Mouse (Mus musculus) embryonic facial prominence, embryonic 11.5 days (tissue): Measurements from ENCODE around the gene Eml1. TPM values are rescaled to one million over a fixed set of nuclear protein-coding genes. Genes with fewer than 3 reads are reported as not detected.

ENCODE experiments used
- ATAC-seq: fragments of 200-750 bp; cut with Nextera tagmentation; replicated peaks from 2 replicates; pipeline ENCODE4 v1.8.0; 2017; ENCODE audit warnings: low read depth; ENCODE audit not compliant: insufficient number of reproducible peaks, low FRiP score, low TSS enrichment
- DNase-seq: peaks from one replicate; pipeline ENCODE4 v3.0.0-alpha.2; 2015; ENCODE audit warnings: low spot score
- H3K27ac ChIP-seq: fragments of 300-500 bp; sonication (generic); replicated peaks from 2 replicates; pipeline ENCODE4 v1.5.1; 2014; ENCODE audit warnings: mild to moderate bottlenecking, low read depth, low read length, control low read depth
- H3K27me3 ChIP-seq: fragments of 300-500 bp; sonication (generic); 2 replicates; pipeline ENCODE4 v1.6.1; 2014; ENCODE audit warnings: mild to moderate bottlenecking, low read length, moderate library complexity, mixed read lengths; ENCODE audit not compliant: control insufficient read depth, insufficient read depth
- H3K36me3 ChIP-seq: fragments of 300-500 bp; sonication (generic); replicated peaks from 2 replicates; pipeline ENCODE4 v1.6.1; 2014; ENCODE audit warnings: low read depth, mild to moderate bottlenecking, low read length, moderate library complexity, mixed read lengths; ENCODE audit not compliant: control insufficient read depth, insufficient read depth
- H3K4me1 ChIP-seq: fragments of 300-500 bp; sonication (generic); 2 replicates; pipeline ENCODE4 v1.6.1; 2014; ENCODE audit warnings: low read length, mixed read lengths; ENCODE audit not compliant: control insufficient read depth, insufficient read depth
- H3K4me2 ChIP-seq: fragments of 300-500 bp; sonication (generic); 2 replicates; pipeline ENCODE4 v1.6.1; 2014; ENCODE audit warnings: low read depth, mild to moderate bottlenecking, control low read depth, low read length, moderate library complexity
- H3K4me3 ChIP-seq: fragments of 300-500 bp; sonication (generic); 2 replicates; pipeline ENCODE4 v1.5.1; 2014; ENCODE audit warnings: low read depth, low read length, control low read depth
- H3K9ac ChIP-seq: fragments of 300-500 bp; sonication (generic); replicated peaks from 2 replicates; pipeline ENCODE4 v1.6.1; 2014; ENCODE audit warnings: mild to moderate bottlenecking, control low read depth, low read length
- H3K9me3 ChIP-seq: fragments of 300-500 bp; sonication (generic); replicated peaks from 2 replicates; pipeline ENCODE4 v1.6.1; 2016; ENCODE audit warnings: mild to moderate bottlenecking, low read length, inconsistent platforms, mixed read lengths; ENCODE audit not compliant: control insufficient read depth
- WGBS: fragments of 180-500 bp; shearing (Covaris S2); extraction: QIAGEN DNeasy Blood & Tissue Kit; methylation state at CpG from one replicate; pipeline ENCODE4 v1.1.7; 2014; 5-methylcytosine and 5-hydroxymethylcytosine counted together
- polyA plus RNA-seq: library from polyadenylated mRNA; unstranded; fragments of >200 nt; fragmentation: Nextera tagmentation; extraction: Ambion mirVana; gene quantifications from 2 replicates; pipeline ENCODE4 v1.2.1, GENCODE M21; 2014

Eml1 gene
- polyA plus RNA-seq, 1 experiment from 2014 or later, result 69.7 TPM

- DNase-seq (no peak), ATAC-seq (peak; percentile 42)
- 0 out of 2 replicates have a peak overlapping the region, but pooled peaks have one; percentile 20 for H3K27ac ChIP-seq
- H3K4me2 ChIP-seq, result no peak overlapping the region
- no peaks in the 10 kb centered on the region for H3K4me1 ChIP-seq
- no peaks in the 10 kb centered on the region for H3K36me3 ChIP-seq
- 43% methylated on average over 14 of the region's 14 CpGs for WGBS
- H3K27me3 ChIP-seq, result no peaks in the 10 kb centered on the region
- peak overlapping the region; percentile 22; the same call in 1 of the 2 replicates for H3K9ac ChIP-seq
- no peaks in the 10 kb centered on the region for H3K9me3 ChIP-seq
- no peak overlapping the region for H3K4me3 ChIP-seq
These were observed 39.9 kb downstream of the Eml1 start for GRCm38 (mm10) chr12:108410416-108411208.

- no peak overlapping the region for H3K27ac ChIP-seq
- no peak overlapping the region for H3K9ac ChIP-seq
- no peak overlapping the region for H3K4me3 ChIP-seq
- no peaks in the 10 kb centered on the region for H3K36me3 ChIP-seq
- WGBS, result 93% methylated on average over 9 of the region's 9 CpGs
- DNase-seq (no peak), ATAC-seq (no peak)
- H3K4me2 ChIP-seq, result no peak overlapping the region
- H3K27me3 ChIP-seq, result no peaks in the 10 kb centered on the region
- no peaks in the 10 kb centered on the region for H3K4me1 ChIP-seq
- no peaks in the 10 kb centered on the region for H3K9me3 ChIP-seq
These were observed 44.2 kb downstream of the Eml1 start for GRCm38 (mm10) chr12:108414932-108415331.

DNA sequence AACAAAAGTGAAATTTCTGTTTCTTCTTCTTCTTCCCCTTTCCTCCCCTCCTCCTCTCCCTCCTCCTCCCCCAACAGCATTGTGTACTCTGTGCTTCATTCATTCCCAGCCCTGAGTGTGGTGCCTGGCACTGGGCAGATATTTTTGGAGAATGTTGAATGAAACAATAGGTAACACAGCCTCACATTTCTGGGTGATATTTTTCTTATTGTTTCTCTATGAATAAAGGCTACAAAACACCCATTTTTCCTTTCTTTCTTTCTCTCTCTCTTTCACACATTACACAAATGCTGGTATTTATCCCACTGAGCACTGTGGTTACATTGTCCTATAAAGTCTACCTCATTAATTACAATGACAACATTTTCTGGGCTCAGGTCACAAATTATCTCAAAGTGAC is 48.8 kb downstream of the Eml1 start:
- no peaks in the 10 kb centered on the region; the same call in 1 of the 2 replicates for H3K4me1 ChIP-seq
- no peaks in the 10 kb centered on the region for H3K27me3 ChIP-seq
- H3K9ac ChIP-seq, result no peak overlapping the region
- H3K27ac ChIP-seq, result no peak overlapping the region
- DNase-seq, result no peak
- no peaks in the 10 kb centered on the region for H3K36me3 ChIP-seq
- H3K9me3 ChIP-seq, result no peaks in the 10 kb centered on the region
- no peak overlapping the region for H3K4me3 ChIP-seq
- no peak for ATAC-seq
- no peak overlapping the region for H3K4me2 ChIP-seq

DNA sequence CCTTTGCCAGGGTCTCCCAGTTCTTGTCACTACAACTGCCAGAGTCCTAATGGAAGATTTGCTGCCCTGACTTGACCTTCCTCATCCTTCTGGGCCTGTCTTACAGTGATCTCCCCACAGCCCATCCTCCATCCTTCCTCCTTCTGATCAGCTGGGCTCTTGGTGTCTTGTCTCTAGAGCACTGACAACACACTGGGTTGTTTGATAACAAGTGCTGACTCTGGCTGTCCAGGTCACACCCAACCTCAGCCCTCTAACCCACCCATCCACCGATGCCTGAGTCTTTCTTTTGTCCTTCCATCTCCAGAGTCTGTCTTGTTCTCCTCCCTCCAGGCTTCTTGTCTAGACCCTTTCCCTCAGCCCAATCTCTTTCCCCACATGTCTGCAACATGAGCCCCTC is 50.7 kb downstream of the Eml1 start:
- WGBS, result 82% methylated on average over 1 of the region's 1 CpGs
- Histone ChIP-seq H3K9me3 (no peaks in the 10 kb centered on the region), H3K27ac (no peak overlapping the region), H3K4me1 (no peaks in the 10 kb centered on the region; the same call in 1 of the 2 replicates), H3K27me3 (no peaks in the 10 kb centered on the region), H3K36me3 (no peaks in the 10 kb centered on the region), H3K4me2 (no peak overlapping the region), H3K9ac (no peak overlapping the region), H3K4me3 (no peak overlapping the region)
- DNase-seq (no peak), ATAC-seq (no peak)

DNA sequence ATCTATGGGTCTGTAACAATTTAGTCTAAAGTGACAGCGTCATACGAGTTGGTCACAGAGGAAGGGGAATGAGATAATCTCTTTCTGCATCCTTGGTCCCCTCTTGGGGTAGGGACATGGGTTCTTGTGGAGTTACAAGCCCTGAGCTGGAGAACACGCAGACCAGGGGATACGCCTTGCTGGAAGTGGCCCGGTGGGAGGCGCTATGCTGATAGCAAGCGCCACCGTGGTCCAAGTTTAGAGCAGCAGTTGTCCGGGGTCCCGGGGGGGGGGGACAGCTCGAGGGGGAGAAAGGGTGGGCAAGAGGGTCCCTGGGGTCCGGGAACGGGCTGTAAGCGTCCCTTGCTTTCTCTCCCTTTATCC is 51.7 kb downstream of the Eml1 start:
- Histone ChIP-seq H3K27ac (no peak overlapping the region; the same call in 1 of the 2 replicates), H3K36me3 (no peaks in the 10 kb centered on the region), H3K9me3 (no peaks in the 10 kb centered on the region), H3K4me2 (peak overlapping the region; percentile 69), H3K9ac (peak overlapping the region; percentile 91), H3K27me3 (no peaks in the 10 kb centered on the region), H3K4me3 (peak overlapping the region; percentile 84), H3K4me1 (no peaks in the 10 kb centered on the region; the same call in 1 of the 2 replicates)
- peak; percentile 72 for DNase-seq
- no peak; the same call in none of the 2 replicates for ATAC-seq
- WGBS, result under 1% methylated on average over 14 of the region's 14 CpGs

DNA sequence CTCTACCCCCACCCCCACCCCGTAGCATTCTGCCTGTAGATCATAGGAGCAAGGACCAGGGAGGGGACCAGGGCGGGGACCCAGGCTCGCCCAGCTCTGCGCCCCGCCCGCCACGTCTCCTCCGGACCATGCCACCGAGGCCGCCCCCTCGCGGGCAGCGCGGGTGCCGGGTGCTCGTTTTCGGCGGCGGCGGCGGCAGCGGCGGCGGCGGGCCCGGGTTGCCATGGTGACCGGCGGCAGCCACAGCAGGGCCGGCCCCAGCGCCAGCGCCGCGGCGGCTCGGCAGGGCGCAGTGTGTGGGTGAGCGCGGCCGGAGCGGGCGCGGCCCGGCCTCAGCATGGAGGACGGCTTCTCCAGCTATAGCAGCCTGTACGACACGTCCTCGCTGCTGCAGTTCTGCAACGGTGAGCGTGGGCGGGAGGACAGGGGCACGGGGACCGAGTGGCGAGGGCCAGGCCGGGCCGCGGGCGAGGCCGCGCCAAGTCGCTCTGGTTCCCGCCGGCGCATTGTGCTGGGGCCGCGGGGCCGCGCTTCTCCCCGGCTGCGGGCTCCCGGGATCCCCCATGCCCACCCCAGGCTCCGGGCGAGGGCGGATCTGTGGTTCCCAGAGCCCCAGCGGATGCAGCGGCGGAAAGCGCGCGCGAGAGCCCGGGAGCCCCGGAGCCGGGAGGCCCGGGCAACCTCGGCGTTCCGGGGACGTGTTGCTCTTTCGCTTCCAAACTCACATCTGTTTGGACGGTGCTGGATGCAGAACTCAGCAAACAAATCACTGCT is 52.3 kb downstream of the Eml1 start:
- Histone ChIP-seq H3K27me3 (no peaks in the 10 kb centered on the region), H3K27ac (peak overlapping the region; percentile 86), H3K9ac (peak overlapping the region; percentile 91), H3K4me1 (no peaks in the 10 kb centered on the region; the same call in 1 of the 2 replicates), H3K9me3 (no peaks in the 10 kb centered on the region), H3K4me2 (peak overlapping the region; percentile 69), H3K36me3 (no peaks in the 10 kb centered on the region), H3K4me3 (peak overlapping the region; percentile 84)
- ATAC-seq (peak; percentile 97), DNase-seq (peak; percentile 86)
- WGBS, result under 1% methylated on average over 84 of the region's 90 CpGs

DNA sequence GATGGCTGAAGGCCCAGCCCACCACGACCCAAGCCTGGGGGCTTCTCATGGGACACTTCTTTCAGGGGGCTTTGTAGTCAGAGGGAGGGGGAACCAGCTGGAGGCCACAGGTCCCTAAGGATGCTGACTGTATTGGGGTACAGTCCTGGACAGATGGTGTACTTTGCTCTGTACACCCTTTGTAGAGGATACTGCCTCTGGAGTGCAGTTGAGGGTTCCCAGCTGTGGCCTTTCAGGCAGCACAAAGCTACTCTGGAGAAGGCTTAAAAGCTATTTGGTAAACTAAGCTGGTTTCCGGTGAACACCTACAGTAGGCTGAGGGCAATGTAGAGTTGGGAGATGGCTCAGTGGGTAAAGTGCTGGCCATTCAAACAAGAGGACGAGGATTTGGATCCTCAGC is 60.2 kb downstream of the Eml1 start:
- Histone ChIP-seq H3K4me1 (peaks cover 1% of the 10 kb centered on the region; the same call in 1 of the 2 replicates), H3K4me3 (no peak overlapping the region), H3K4me2 (no peak overlapping the region), H3K9me3 (no peaks in the 10 kb centered on the region), H3K27ac (no peak overlapping the region), H3K36me3 (no peaks in the 10 kb centered on the region), H3K27me3 (no peaks in the 10 kb centered on the region), H3K9ac (no peak overlapping the region)
- no peak for ATAC-seq
- WGBS, result 71% methylated on average over 3 of the region's 3 CpGs
- no peak for DNase-seq

GRCm38 (mm10) chr12:108431714-108432113 is 61.0 kb downstream of the Eml1 start:
- no peaks in the 10 kb centered on the region for H3K9me3 ChIP-seq
- H3K27me3 ChIP-seq, result no peaks in the 10 kb centered on the region
- no peaks in the 10 kb centered on the region for H3K36me3 ChIP-seq
- ATAC-seq (0 out of 2 replicates have a peak, but pooled peaks have one; percentile 6), DNase-seq (no peak)
- peaks cover 2% of the 10 kb centered on the region; the same call in 1 of the 2 replicates for H3K4me1 ChIP-seq
- H3K4me2 ChIP-seq, result no peak overlapping the region
- no peak overlapping the region for H3K4me3 ChIP-seq
- H3K27ac ChIP-seq, result no peak overlapping the region
- H3K9ac ChIP-seq, result no peak overlapping the region
- 63% methylated on average over 6 of the region's 6 CpGs for WGBS
